Mouse (Mus musculus) lung, adult 10 weeks (tissue): Measurements from ENCODE around the gene Ap3b2. TPM values are rescaled to one million over a fixed set of nuclear protein-coding genes. Genes with fewer than 3 reads are reported as not detected.

ENCODE experiments used
- polyA plus RNA-seq: library from polyadenylated mRNA; stranded (reverse); fragments of 350-450 nt; fragmentation: Illumina TruSeq; extraction: RNeasy Lipid Tissue Mini Kit (QIAGEN cat#74804); gene quantifications from one replicate; pipeline ENCODE4 v1.2.3, GENCODE M21; 2014; ENCODE audit warnings: low read depth, low replicate concordance; ENCODE audit not compliant: insufficient read depth

Ap3b2 gene
- polyA plus RNA-seq = not detected

GRCm38 (mm10) chr7:81493331-81494021 lies at the start of gene Ap3b2:
Gene Ap3b2 (minus strand): TSS chr7:81493925.

DNA sequence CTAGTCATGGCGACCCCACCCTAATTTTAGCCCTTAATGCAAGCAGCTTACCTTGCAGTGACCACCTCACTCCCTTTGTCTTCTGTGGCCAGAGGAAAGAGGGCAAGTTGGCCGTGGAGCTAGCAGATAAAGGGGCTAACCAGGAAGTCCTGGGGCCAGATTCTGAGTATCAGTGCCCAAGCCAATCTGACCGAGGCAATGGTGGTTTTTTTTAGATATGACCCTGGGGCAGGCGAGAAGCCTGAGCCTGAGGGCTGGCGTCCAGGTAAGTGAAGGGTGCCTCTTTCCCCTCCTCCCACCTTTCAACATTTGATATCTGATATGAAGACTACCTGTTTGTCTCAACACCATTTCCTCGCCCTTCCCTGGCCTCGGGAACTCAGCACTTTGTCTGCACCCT lies 4.5 kb upstream of the Ap3b2 start, which contains the start of gene BC048679:
BC048679 (minus strand) TSS at position 101 of the 400 bp plus-strand sequence.

DNA sequence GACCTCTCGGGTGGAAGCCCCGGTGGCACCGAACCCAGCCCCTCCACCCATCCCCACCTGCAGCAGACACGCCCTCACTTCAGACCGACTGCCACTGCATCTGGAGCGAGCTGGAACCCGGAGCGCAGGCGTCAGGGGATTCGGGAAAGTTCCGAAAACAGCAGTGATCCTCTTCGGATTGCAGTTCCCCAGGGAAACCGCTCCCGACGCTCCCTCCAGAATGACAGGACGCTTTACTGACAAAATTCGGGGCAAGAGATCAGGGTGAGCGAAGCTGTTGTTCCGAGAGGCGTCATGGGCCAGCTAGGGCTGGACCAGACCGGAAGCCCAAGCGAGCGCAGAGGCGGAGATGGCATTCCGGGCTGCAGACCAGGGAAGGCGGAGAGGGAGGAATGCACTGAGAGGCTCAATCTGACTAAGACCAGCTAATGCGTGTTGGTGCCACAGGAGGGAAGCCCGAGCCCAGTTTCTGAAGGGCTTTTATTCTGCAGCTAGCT lies 38.5 kb downstream of the Ap3b2 start, which contains the start of gene Cpeb1:
Cpeb1 (minus strand) TSS at position 311 of the 497 bp plus-strand sequence.

Other genes with a start within 250 kb of the Ap3b2 start
- 2,099 TPM for gene Rps17, start 148.7 kb downstream of the Ap3b2 start, polyA plus RNA-seq
- 5.1 TPM for gene Cpeb1, start 38.5 kb downstream of the Ap3b2 start, polyA plus RNA-seq
- gene BC048679, start 4.4 kb upstream of the Ap3b2 start, polyA plus RNA-seq = not detected
- 1.5 TPM for gene Fsd2, start 73.0 kb upstream of the Ap3b2 start, polyA plus RNA-seq
- 9.9 TPM for gene Whamm, start 77.3 kb upstream of the Ap3b2 start, polyA plus RNA-seq
- 1.6 TPM for gene Homer2, start 213.6 kb upstream of the Ap3b2 start, polyA plus RNA-seq